Mouse (Mus musculus): ENCODE data around the gene Pradc1. TPM values are rescaled to one million over a fixed set of nuclear protein-coding genes. Genes with fewer than 3 reads are reported as not detected.

The Pradc1 gene
- polyA plus RNA-seq (2015; fragmentation: Nextera tagmentation; extraction: Ambion mirVana) = 34.8 and 35.6 TPM in 2 replicates

DNA sequence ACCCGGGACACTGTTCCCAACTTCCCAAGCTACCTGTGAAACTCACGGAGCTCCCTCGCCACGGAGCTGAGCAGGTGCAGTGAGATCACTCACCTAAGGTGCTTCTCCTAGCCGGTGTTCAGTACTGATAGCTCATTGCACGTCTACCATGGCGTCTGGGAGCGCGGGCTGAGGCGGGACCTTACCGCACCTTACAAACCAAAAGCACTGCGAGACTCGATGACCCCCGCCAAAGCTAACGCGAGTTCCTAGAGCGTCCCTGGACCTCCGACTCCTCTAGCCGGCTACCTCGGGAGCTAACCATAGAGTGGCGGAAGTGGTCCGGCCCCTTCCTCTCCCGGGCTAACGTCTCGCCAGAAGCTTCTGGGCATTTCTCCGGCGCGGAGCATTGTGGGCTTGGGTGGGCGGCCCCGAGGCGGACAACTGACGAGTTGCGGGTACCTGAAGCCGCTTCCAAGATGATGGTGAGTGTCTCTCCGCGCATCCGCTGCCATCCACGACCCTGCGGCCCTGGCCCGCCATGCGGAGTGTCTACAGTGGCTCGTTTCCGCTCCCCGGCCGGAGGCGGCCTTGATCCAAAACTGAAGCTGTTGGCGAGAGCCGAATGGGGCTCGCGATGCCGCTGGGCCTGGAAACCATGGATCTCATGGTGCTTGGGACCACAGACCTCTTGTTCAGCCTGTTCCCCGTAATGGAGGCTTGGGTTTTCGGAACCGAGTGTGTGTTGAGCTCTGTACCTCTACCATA is at the start of gene Pradc1:
Gene Pradc1 (minus strand): TSS at position 307 of the 747 bp plus-strand sequence.
- WGBS (ENCODE audit: insufficient replicate concordance) = under 1% methylated on average over 54 of the region's 54 CpGs
- peak; percentile 68 for ATAC-seq (ENCODE audit: low read depth)
- Histone ChIP-seq H3K4me2 (peak within 1 kb of the TSS; percentile 97), H3K9ac (peak within 1 kb of the TSS; percentile 93), H3K9me3 (replicated peaks) (no peaks in the 10 kb centered on the region), H3K4me3 (replicated peaks) (peak within 1 kb of the TSS; percentile 90), H3K36me3 (peaks cover 18% of the 10 kb centered on the region), H3K27ac (peak within 1 kb of the TSS; percentile 94), H3K27me3 (no peaks in the 10 kb centered on the region), H3K4me1 (replicated peaks) (peaks cover 58% of the 10 kb centered on the region)
- peak; percentile 93 for DNase-seq

DNA sequence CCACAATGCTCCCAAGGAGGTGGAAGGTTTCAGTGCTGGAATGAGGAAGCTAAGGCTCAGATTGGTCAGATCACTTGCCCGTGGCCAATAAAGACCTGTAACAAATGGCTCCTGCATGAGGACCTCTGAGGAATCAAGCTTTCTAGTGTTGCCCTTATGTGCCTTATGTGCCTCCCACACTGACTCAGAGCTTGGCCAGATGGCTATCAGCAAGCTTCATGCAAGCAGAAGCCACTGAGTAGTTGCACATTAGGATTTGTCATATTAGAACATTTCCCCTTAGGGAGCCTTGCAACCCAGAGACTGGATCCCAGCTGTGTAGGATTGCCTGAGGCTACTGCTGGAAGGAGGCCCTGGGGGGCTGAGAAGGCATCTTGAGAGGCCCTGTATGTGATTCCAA is 48.6 kb upstream of the Pradc1 start:
- 36% methylated on average over 1 of the region's 1 CpGs for WGBS (ENCODE audit: insufficient replicate concordance)
- H3K4me2 ChIP-seq = no peak overlapping the region
- no peak overlapping the region for H3K9ac ChIP-seq
- peaks cover 10% of the 10 kb centered on the region for H3K4me1 ChIP-seq (replicated peaks)
- H3K4me3 ChIP-seq (replicated peaks) = no peak overlapping the region
- H3K36me3 ChIP-seq = no peaks in the 10 kb centered on the region
- DNase-seq (no peak), ATAC-seq (ENCODE audit: low read depth) (no peak)
- no peaks in the 10 kb centered on the region for H3K9me3 ChIP-seq (replicated peaks)
- H3K27me3 ChIP-seq = peaks cover 48% of the 10 kb centered on the region
- no peak overlapping the region for H3K27ac ChIP-seq

DNA sequence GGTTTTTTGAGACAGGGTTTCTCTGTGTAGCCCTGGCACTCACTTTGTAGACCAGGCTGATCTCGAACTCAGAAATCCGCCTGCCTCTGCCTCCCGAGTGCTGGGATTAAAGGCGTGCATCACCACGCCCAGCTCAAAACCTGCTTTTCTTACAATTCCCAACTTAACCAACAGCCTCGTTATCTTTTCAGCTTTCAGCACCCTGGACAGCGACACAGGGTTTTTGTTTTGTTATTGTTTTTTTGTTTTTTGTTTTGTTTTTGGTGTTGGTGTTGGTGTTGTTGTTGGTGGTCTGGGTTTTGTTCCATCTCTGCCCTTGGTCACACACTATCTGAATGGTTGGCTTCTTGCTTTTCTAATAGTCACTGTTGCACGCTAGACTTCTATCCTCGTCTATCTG is 46.4 kb upstream of the Pradc1 start:
- 38% methylated on average over 9 of the region's 9 CpGs for WGBS (ENCODE audit: insufficient replicate concordance)
- ATAC-seq (ENCODE audit: low read depth) = no peak

DNA sequence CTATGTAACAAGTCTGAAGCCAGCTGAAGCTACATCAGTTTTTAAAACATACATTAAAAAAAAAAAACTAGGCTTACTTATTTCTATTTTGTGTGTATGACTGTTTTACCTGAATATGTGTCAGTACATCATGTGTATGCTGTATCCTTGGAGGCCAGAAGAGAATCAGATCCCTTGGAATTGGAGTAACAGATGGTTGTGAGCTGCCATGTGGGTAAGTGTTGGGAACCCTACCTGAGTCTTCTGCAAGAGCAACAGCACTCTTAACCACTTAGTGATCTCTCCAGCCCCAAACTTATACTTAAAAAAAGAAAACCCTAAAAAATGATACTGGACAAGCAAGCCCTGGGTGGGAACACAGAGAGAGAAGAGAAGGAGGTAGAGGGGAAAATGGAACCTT is 45.2 kb upstream of the Pradc1 start:
- Histone ChIP-seq H3K9ac (no peak overlapping the region), H3K9me3 (replicated peaks) (no peaks in the 10 kb centered on the region), H3K4me1 (replicated peaks) (peaks cover 1% of the 10 kb centered on the region; the same call in 1 of the 2 replicates), H3K27ac (no peak overlapping the region), H3K4me2 (no peak overlapping the region), H3K27me3 (peaks cover 15% of the 10 kb centered on the region), H3K4me3 (replicated peaks) (no peak overlapping the region), H3K36me3 (no peaks in the 10 kb centered on the region)
- ATAC-seq (ENCODE audit: low read depth) = no peak
- no peak for DNase-seq

More for the DNA sequence above, 46.4 kb upstream of the Pradc1 start:
- H3K27ac ChIP-seq = no peak overlapping the region
- H3K36me3 ChIP-seq = no peaks in the 10 kb centered on the region
- H3K4me2 ChIP-seq = no peak overlapping the region
- peaks cover 27% of the 10 kb centered on the region for H3K27me3 ChIP-seq
- no peak overlapping the region for H3K9ac ChIP-seq
- peaks cover 10% of the 10 kb centered on the region for H3K4me1 ChIP-seq (replicated peaks)
- no peaks in the 10 kb centered on the region for H3K9me3 ChIP-seq (replicated peaks)
- no peak for DNase-seq
- no peak overlapping the region for H3K4me3 ChIP-seq (replicated peaks)

DNA sequence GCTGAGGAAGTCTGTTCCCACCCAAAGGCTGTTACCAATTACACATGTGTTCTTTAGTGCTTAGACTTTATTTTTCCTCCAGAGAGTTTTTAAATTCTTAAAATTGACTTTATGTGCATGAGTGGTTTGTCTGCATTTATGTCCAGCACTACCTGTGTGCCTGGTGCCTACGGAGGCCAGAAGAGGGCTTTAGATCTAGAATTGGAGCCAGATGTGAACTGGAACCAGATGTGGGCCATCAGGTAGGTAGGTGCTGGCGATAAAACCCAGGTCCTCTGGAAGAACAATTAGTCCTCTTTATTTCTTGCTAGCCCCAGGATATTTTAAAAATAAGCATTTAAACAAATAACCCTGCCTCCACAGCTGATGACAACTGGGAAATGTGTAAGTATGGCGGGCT is 39.8 kb upstream of the Pradc1 start:
- Histone ChIP-seq H3K9ac (no peak overlapping the region), H3K27ac (no peak overlapping the region), H3K4me3 (replicated peaks) (no peak overlapping the region), H3K4me1 (replicated peaks) (no peaks in the 10 kb centered on the region), H3K27me3 (peaks cover 4% of the 10 kb centered on the region), H3K4me2 (no peak overlapping the region), H3K36me3 (no peaks in the 10 kb centered on the region), H3K9me3 (replicated peaks) (no peaks in the 10 kb centered on the region)
- DNase-seq (no peak), ATAC-seq (ENCODE audit: low read depth) (no peak)
- 71% methylated on average over 3 of the region's 3 CpGs for WGBS (ENCODE audit: insufficient replicate concordance)

DNA sequence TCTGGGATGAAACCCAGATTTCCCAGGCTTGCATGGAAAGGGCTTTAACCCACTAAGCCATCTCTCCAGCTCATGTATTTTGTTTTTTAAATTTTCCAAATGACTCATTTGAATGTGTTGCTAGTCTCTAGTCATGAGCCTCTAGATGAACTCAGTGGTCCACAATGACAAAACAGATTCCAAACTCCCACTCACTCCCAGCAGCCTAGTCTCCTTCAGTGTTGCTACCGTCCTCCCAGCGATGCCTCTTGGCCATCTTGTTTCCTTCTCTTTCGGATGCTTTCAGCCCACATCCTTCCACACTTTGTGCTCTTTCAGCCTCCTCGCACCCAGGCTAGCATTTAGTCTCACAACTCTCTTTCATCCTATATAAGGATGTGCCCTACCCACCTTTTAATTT is 38.5 kb upstream of the Pradc1 start:
- no peaks in the 10 kb centered on the region for H3K36me3 ChIP-seq
- no peak for ATAC-seq (ENCODE audit: low read depth)
- H3K4me3 ChIP-seq (replicated peaks) = no peak overlapping the region
- no peaks in the 10 kb centered on the region for H3K9me3 ChIP-seq (replicated peaks)
- peaks cover 18% of the 10 kb centered on the region for H3K27me3 ChIP-seq
- H3K27ac ChIP-seq = no peak overlapping the region
- WGBS (ENCODE audit: insufficient replicate concordance) = 73% methylated on average over 4 of the region's 4 CpGs
- DNase-seq = no peak
- no peak overlapping the region for H3K4me2 ChIP-seq
- H3K9ac ChIP-seq = no peak overlapping the region
- H3K4me1 ChIP-seq (replicated peaks) = no peaks in the 10 kb centered on the region

DNA sequence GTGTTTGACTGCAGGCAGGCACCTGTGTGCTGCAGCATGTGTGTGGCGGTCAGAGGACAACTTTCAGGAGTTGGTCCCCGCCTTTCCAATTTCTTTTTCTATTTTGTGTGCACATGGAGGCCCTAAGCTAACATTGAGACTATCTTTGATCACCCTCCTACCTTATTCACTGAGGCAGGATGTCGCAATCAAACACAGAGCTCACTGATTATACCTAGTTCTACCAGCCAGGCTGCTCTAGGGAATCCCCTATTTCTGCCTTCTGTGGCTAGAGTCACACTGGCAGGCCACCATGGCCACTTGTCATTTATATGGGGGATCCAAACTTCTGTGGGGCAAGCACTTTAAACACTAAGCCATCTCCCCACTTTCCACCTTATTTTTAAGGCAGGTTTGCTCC is 37.9 kb upstream of the Pradc1 start:
- Histone ChIP-seq H3K4me1 (replicated peaks) (no peaks in the 10 kb centered on the region), H3K9me3 (replicated peaks) (no peaks in the 10 kb centered on the region), H3K27me3 (peaks cover 23% of the 10 kb centered on the region), H3K36me3 (no peaks in the 10 kb centered on the region), H3K4me3 (replicated peaks) (no peak overlapping the region), H3K4me2 (no peak overlapping the region), H3K27ac (no peak overlapping the region), H3K9ac (no peak overlapping the region)
- ATAC-seq (ENCODE audit: low read depth) (no peak), DNase-seq (no peak)
- WGBS (ENCODE audit: insufficient replicate concordance) = 51% methylated on average over 3 of the region's 3 CpGs

DNA sequence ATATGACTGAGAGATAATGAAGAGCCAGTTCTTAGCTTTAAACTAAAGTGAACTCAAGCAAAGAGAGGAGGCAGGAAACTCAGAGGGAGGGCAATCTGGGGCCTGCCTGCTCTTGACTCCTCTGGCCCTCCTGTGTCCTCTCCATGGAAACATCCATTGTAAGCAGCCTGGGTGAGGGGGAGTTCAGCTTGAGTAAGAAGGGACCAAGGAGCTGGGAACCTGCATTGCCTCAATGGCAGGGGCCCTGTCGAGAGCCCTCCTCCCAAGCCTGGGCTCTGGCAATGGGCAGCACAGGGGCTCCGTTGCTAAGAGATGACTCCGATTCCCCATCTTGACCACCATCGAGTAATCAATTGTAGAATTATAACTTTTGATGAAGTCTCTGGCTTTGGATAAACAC is 36.7 kb upstream of the Pradc1 start:
- no peak for DNase-seq
- peaks cover 35% of the 10 kb centered on the region for H3K27me3 ChIP-seq
- no peak overlapping the region for H3K27ac ChIP-seq
- H3K4me1 ChIP-seq (replicated peaks) = peaks cover 4% of the 10 kb centered on the region; the same call in 1 of the 2 replicates
- no peak for ATAC-seq (ENCODE audit: low read depth)
- no peaks in the 10 kb centered on the region for H3K36me3 ChIP-seq
- H3K4me2 ChIP-seq = no peak overlapping the region
- H3K9me3 ChIP-seq (replicated peaks) = no peaks in the 10 kb centered on the region
- 65% methylated on average over 4 of the region's 4 CpGs for WGBS (ENCODE audit: insufficient replicate concordance)
- H3K9ac ChIP-seq = no peak overlapping the region
- no peak overlapping the region for H3K4me3 ChIP-seq (replicated peaks)

DNA sequence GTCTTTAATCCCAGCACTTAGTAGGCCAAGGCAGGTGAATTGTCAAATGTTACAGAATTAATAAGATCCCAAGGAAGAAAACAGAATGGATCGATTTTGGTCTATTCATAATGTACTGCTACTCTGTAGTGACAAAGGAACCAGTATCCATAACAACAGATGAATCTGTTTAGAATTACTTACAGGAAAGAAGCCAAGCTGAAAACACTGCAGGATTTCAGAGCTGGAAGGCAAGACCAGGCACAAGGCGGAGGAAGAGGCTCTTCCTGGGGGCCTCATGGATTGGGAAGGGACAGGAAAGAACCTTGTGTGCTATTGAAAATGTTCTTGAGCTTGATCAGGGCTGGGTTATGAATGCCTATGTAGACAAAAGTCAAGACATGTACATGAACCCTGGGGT is 34.0 kb upstream of the Pradc1 start:
- no peaks in the 10 kb centered on the region; the same call in 1 of the 2 replicates for H3K9me3 ChIP-seq (replicated peaks)

DNA sequence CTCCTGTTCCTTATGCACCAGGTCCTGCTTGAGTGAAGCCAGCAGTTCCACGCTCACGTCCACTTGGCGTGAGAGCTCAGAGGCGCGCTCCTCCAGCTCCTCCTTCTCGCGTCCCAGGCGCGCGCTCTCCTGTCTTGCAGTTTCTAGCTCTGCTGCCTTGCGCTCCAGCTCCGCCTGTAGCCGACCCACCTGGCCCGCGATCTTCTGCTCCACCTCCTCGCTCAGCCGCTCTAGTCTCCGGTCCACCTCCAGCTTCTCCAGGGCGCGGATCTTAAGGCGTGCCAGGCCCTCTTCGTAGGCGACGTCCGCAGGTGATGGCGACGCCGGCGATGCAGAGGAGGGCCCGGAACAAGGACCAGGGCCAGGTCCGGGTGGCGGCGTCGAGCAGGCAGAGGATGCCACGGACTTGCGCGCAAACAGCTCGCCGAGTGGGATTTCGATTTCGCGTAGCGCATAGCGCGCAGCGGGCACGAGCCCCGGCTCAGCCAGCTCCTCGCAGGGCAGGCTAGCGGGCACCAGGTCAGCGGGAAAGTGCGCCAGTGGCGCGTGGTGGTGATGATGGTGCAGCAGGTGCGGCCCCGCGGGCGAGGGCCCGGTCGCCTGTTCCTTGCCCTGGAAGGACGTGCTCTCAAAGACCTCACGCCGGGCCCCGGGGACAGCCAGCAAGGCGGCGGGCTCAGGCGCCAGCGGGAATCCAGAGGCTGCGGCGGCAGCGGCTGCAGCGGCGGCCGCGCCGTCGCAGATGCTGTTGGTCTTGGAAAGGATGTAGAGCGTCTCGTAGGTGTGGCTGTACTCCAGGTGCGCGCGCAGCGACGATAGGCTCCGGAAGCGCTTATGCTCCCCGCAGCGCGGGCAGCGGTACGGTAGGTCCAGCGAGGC is 32.3 kb upstream of the Pradc1 start:
- Histone ChIP-seq H3K9me3 (replicated peaks) (no peaks in the 10 kb centered on the region; the same call in 1 of the 2 replicates), H3K4me1 (replicated peaks) (peaks cover 4% of the 10 kb centered on the region; the same call in 1 of the 2 replicates)

More for the DNA sequence above, 34.0 kb upstream of the Pradc1 start:
- peaks cover 57% of the 10 kb centered on the region for H3K27me3 ChIP-seq
- H3K4me2 ChIP-seq = no peak overlapping the region
- H3K4me3 ChIP-seq (replicated peaks) = no peak overlapping the region
- no peak for ATAC-seq (ENCODE audit: low read depth)
- 56% methylated on average over 2 of the region's 2 CpGs for WGBS (ENCODE audit: insufficient replicate concordance)
- H3K27ac ChIP-seq = no peak overlapping the region
- H3K4me1 ChIP-seq (replicated peaks) = peaks cover 4% of the 10 kb centered on the region; the same call in 1 of the 2 replicates
- no peak for DNase-seq
- no peak overlapping the region for H3K9ac ChIP-seq
- no peaks in the 10 kb centered on the region for H3K36me3 ChIP-seq

DNA sequence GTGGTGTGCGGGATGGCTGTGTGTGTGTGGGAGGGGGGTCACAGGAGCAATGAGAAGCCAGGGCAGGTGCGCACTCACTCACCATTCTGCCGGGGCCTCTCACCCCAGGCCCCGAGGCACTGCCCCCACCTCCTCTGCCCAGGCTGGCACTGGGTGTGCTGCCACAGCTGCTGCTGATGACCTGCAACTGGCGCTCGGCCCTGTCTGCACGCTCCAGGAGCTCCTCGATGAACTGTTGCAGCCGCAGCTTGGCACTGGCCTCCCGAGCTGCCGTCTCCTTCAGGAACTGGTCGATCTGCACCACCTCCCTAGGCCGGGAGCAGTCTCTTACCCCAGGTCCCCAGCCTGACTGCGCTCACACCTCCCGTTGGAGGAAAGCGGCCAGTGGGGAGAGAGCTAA is 28.9 kb upstream of the Pradc1 start:
- H3K9ac ChIP-seq = no peak overlapping the region
- H3K4me1 ChIP-seq (replicated peaks) = peaks cover 4% of the 10 kb centered on the region; the same call in 1 of the 2 replicates
- H3K4me3 ChIP-seq (replicated peaks) = no peak overlapping the region
- ATAC-seq (ENCODE audit: low read depth) = no peak
- no peak overlapping the region for H3K27ac ChIP-seq
- H3K9me3 ChIP-seq (replicated peaks) = no peaks in the 10 kb centered on the region; the same call in 1 of the 2 replicates
- 59% methylated on average over 16 of the region's 16 CpGs for WGBS (ENCODE audit: insufficient replicate concordance)
- no peak overlapping the region for H3K4me2 ChIP-seq
- DNase-seq = no peak
- H3K27me3 ChIP-seq = peaks cover 70% of the 10 kb centered on the region
- H3K36me3 ChIP-seq = no peaks in the 10 kb centered on the region

More for the DNA sequence above, 32.3 kb upstream of the Pradc1 start:
- H3K4me3 ChIP-seq (replicated peaks) = peak overlapping the region; percentile 14; the same call in 1 of the 2 replicates
- WGBS (ENCODE audit: insufficient replicate concordance) = 6% methylated on average over 88 of the region's 92 CpGs
- DNase-seq (no peak), ATAC-seq (ENCODE audit: low read depth) (no peak)
- H3K4me2 ChIP-seq = peak overlapping the region; percentile 30
- no peak overlapping the region for H3K9ac ChIP-seq
- peaks cover 66% of the 10 kb centered on the region for H3K27me3 ChIP-seq
- no peaks in the 10 kb centered on the region for H3K36me3 ChIP-seq
- H3K27ac ChIP-seq = no peak overlapping the region

Data from liver, embryonic 13.5 days (tissue).